Mouse (Mus musculus): ENCODE results near the gene Sertad1. TPM values are rescaled to one million over a fixed set of nuclear protein-coding genes. Genes with fewer than 3 reads are reported as not detected.

The Sertad1 gene
- polyA plus RNA-seq, 1 experiment from 2014 or later, result 24.3 TPM

GRCm38 (mm10) chr7:27510809-27511208 lies 24.1 kb downstream of the Sertad1 start:
- no peaks in the 10 kb centered on the region for H3K9me3 ChIP-seq (replicated peaks; ENCODE audit: control insufficient read depth, low read length)
- 85% methylated on average over 2 of the region's 2 CpGs for WGBS
- DNase-seq (ENCODE audit: low spot score), result no peak
- no peaks in the 10 kb centered on the region for H3K36me3 ChIP-seq (replicated peaks; ENCODE audit: control insufficient read depth, insufficient read depth, low read depth, low read length)
- no peaks in the 10 kb centered on the region for H3K27me3 ChIP-seq (ENCODE audit: control insufficient read depth, insufficient read depth, low read length)
- H3K27ac ChIP-seq (replicated peaks; ENCODE audit: low read depth, low read length), result no peak overlapping the region
- no peak overlapping the region for H3K9ac ChIP-seq (replicated peaks; ENCODE audit: low read length)
- no peak overlapping the region for H3K4me3 ChIP-seq (ENCODE audit: low read depth, low read length)
- no peak for ATAC-seq (replicated peaks; ENCODE audit: insufficient number of reproducible peaks, low FRiP score, low TSS enrichment, low read depth)
- H3K4me1 ChIP-seq (ENCODE audit: control insufficient read depth, insufficient read depth, low read length), result no peaks in the 10 kb centered on the region
- no peak overlapping the region for H3K4me2 ChIP-seq (ENCODE audit: low read depth, low read length)

- Histone ChIP-seq H3K36me3 (replicated peaks; ENCODE audit: control insufficient read depth, insufficient read depth, low read depth, low read length) (no peaks in the 10 kb centered on the region), H3K4me1 (ENCODE audit: control insufficient read depth, insufficient read depth, low read length) (no peaks in the 10 kb centered on the region), H3K27ac (replicated peaks; ENCODE audit: low read depth, low read length) (no peak overlapping the region), H3K27me3 (ENCODE audit: control insufficient read depth, insufficient read depth, low read length) (no peaks in the 10 kb centered on the region), H3K4me2 (ENCODE audit: low read depth, low read length) (no peak overlapping the region), H3K9me3 (replicated peaks; ENCODE audit: control insufficient read depth, low read length) (no peaks in the 10 kb centered on the region), H3K9ac (replicated peaks; ENCODE audit: low read length) (no peak overlapping the region), H3K4me3 (ENCODE audit: low read depth, low read length) (no peak overlapping the region)
- ATAC-seq (replicated peaks; ENCODE audit: insufficient number of reproducible peaks, low FRiP score, low TSS enrichment, low read depth) (0 out of 2 replicates have a peak, but pooled peaks have one; percentile 24), DNase-seq (ENCODE audit: low spot score) (no peak)
- 78% methylated on average over 9 of the region's 9 CpGs for WGBS
Observed at GRCm38 (mm10) chr7:27514961-27515360, 28.3 kb downstream of the Sertad1 start.

DNA sequence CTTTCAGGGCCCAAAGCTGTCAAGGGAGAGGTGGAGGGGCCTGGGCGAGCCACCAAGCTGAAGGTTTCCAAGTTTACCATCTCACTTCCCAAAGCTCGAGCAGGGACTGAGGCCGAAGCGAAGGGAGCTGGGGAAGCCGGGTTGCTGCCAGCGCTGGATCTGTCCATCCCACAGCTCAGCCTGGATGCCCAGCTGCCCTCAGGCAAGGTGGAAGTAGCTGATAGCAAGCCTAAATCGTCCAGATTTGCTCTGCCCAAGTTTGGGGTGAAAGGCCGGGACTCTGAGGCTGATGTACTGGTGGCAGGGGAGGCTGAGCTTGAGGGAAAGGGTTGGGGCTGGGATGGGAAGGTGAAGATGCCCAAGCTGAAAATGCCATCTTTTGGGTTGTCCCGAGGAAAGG lies 31.6 kb downstream of the Sertad1 start:
- no peak overlapping the region for H3K4me2 ChIP-seq (ENCODE audit: low read depth, low read length)
- WGBS, result 86% methylated on average over 9 of the region's 9 CpGs
- no peaks in the 10 kb centered on the region for H3K4me1 ChIP-seq (ENCODE audit: control insufficient read depth, insufficient read depth, low read length)
- no peak for ATAC-seq (replicated peaks; ENCODE audit: insufficient number of reproducible peaks, low FRiP score, low TSS enrichment, low read depth)
- DNase-seq (ENCODE audit: low spot score), result no peak
- H3K36me3 ChIP-seq (replicated peaks; ENCODE audit: control insufficient read depth, insufficient read depth, low read depth, low read length), result no peaks in the 10 kb centered on the region
- no peaks in the 10 kb centered on the region for H3K27me3 ChIP-seq (ENCODE audit: control insufficient read depth, insufficient read depth, low read length)
- H3K27ac ChIP-seq (replicated peaks; ENCODE audit: low read depth, low read length), result no peak overlapping the region
- no peaks in the 10 kb centered on the region for H3K9me3 ChIP-seq (replicated peaks; ENCODE audit: control insufficient read depth, low read length)
- H3K9ac ChIP-seq (replicated peaks; ENCODE audit: low read length), result no peak overlapping the region
- H3K4me3 ChIP-seq (ENCODE audit: low read depth, low read length), result no peak overlapping the region

DNA sequence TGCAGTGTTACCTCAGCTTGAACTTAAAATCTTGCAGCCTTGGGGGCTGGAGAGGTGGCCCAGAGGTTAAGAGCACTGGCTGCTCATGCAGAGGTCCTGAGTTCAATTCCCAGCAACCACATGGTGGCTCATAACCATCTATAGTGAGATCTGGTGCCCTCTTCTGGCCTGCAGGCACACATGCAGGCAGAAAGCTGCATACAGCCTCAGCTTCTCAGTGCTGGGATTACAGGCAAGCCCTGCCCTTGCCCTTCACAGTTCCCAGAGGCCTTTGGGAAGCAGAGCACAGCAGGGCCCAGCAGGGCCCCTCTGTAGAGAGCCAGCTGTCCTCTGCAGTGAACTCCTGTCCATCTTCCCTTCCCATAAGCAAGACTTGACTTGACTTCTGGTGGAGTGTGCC lies 33.4 kb downstream of the Sertad1 start:
- H3K4me1 ChIP-seq (ENCODE audit: control insufficient read depth, insufficient read depth, low read length), result no peaks in the 10 kb centered on the region
- H3K9ac ChIP-seq (replicated peaks; ENCODE audit: low read length), result no peak overlapping the region
- no peak overlapping the region for H3K27ac ChIP-seq (replicated peaks; ENCODE audit: low read depth, low read length)
- no peak for DNase-seq (ENCODE audit: low spot score)
- no peak overlapping the region for H3K4me3 ChIP-seq (ENCODE audit: low read depth, low read length)
- no peaks in the 10 kb centered on the region for H3K27me3 ChIP-seq (ENCODE audit: control insufficient read depth, insufficient read depth, low read length)
- no peaks in the 10 kb centered on the region for H3K36me3 ChIP-seq (replicated peaks; ENCODE audit: control insufficient read depth, insufficient read depth, low read depth, low read length)
- H3K9me3 ChIP-seq (replicated peaks; ENCODE audit: control insufficient read depth, low read length), result no peaks in the 10 kb centered on the region
- H3K4me2 ChIP-seq (ENCODE audit: low read depth, low read length), result no peak overlapping the region
- ATAC-seq (replicated peaks; ENCODE audit: insufficient number of reproducible peaks, low FRiP score, low TSS enrichment, low read depth), result no peak

DNA sequence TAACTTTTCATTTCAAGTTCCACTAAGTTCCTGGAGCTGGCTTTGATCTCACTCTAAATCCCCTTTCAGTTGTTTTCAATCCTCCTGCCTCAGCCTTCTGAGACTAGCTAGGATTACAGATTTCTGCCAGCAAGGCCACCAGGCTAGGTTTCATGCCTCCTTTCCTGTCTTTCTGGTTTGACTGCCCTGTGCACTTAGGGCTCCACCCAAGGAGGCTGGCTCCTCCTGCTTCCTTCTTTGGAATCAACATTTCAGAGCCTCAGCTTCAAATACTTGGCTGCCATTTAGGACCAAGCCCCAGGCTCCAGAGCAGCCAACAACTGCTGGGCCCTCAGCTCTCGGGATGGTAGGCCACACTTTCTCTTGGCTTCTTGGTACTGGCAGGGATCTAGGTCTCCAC lies 33.9 kb downstream of the Sertad1 start:
- no peak overlapping the region for H3K27ac ChIP-seq (replicated peaks; ENCODE audit: low read depth, low read length)
- 69% methylated on average over 1 of the region's 1 CpGs for WGBS
- no peaks in the 10 kb centered on the region for H3K36me3 ChIP-seq (replicated peaks; ENCODE audit: control insufficient read depth, insufficient read depth, low read depth, low read length)
- H3K27me3 ChIP-seq (ENCODE audit: control insufficient read depth, insufficient read depth, low read length), result no peaks in the 10 kb centered on the region
- DNase-seq (ENCODE audit: low spot score) (no peak), ATAC-seq (replicated peaks; ENCODE audit: insufficient number of reproducible peaks, low FRiP score, low TSS enrichment, low read depth) (no peak)
- H3K9me3 ChIP-seq (replicated peaks; ENCODE audit: control insufficient read depth, low read length), result no peaks in the 10 kb centered on the region
- H3K9ac ChIP-seq (replicated peaks; ENCODE audit: low read length), result no peak overlapping the region
- H3K4me2 ChIP-seq (ENCODE audit: low read depth, low read length), result no peak overlapping the region
- no peaks in the 10 kb centered on the region for H3K4me1 ChIP-seq (ENCODE audit: control insufficient read depth, insufficient read depth, low read length)
- no peak overlapping the region for H3K4me3 ChIP-seq (ENCODE audit: low read depth, low read length)

DNA sequence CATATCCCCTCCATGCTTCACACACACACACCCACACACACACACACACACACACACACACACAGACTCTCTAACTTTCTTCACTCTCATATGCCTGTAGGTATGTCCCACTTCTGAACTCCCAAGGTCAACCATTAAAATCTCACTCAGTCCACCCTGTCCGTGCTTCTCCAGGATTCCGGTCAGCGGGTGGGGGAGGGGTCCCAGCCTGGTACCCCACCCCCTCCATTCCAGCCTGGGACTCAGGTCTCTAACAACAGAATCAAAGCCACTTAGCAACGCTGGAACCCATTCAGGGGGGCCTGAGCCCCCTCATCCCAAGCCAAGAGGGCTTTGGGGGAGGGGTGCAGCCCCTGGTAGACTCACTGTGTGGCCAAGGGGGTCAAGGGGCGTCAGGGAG lies 36.3 kb downstream of the Sertad1 start, which contains the start of gene Hipk4:
Gene Hipk4, plus strand, starts transcription at position 301 of the 400 bp plus-strand sequence.
- Histone ChIP-seq H3K4me3 (ENCODE audit: low read depth, low read length) (no peak within 1 kb of the TSS), H3K36me3 (replicated peaks; ENCODE audit: control insufficient read depth, insufficient read depth, low read depth, low read length) (no peaks in the 10 kb centered on the region), H3K27me3 (ENCODE audit: control insufficient read depth, insufficient read depth, low read length) (no peaks in the 10 kb centered on the region), H3K4me1 (ENCODE audit: control insufficient read depth, insufficient read depth, low read length) (no peaks in the 10 kb centered on the region), H3K4me2 (ENCODE audit: low read depth, low read length) (no peak within 1 kb of the TSS), H3K27ac (replicated peaks; ENCODE audit: low read depth, low read length) (no peak within 1 kb of the TSS), H3K9me3 (replicated peaks; ENCODE audit: control insufficient read depth, low read length) (no peaks in the 10 kb centered on the region), H3K9ac (replicated peaks; ENCODE audit: low read length) (no peak within 1 kb of the TSS)
- DNase-seq (ENCODE audit: low spot score), result no peak
- 71% methylated on average over 5 of the region's 5 CpGs for WGBS
- ATAC-seq (replicated peaks; ENCODE audit: insufficient number of reproducible peaks, low FRiP score, low TSS enrichment, low read depth), result no peak

DNA sequence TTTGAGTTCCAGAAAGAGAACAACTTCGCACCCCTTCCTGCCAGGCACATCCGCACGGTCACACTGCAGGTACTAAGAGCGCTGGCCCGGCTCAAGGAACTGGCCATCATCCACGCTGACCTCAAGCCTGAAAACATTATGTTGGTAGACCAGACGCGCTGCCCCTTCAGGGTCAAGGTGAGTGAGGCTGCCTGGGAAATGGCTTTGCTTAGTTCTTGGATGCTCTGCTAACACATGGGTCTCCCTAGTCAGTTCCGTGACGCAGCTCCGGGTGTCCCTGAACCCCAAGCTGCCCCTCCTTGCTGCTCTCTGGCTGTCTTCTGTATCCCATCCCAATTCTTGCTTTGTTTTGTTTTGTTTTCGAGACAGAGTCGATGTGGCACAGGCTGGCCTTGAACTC lies 37.1 kb downstream of the Sertad1 start:
- ATAC-seq (replicated peaks; ENCODE audit: insufficient number of reproducible peaks, low FRiP score, low TSS enrichment, low read depth) (no peak), DNase-seq (ENCODE audit: low spot score) (no peak)
- H3K4me2 ChIP-seq (ENCODE audit: low read depth, low read length), result no peak overlapping the region
- H3K4me3 ChIP-seq (ENCODE audit: low read depth, low read length), result no peak overlapping the region
- H3K27ac ChIP-seq (replicated peaks; ENCODE audit: low read depth, low read length), result no peak overlapping the region
- no peaks in the 10 kb centered on the region for H3K4me1 ChIP-seq (ENCODE audit: control insufficient read depth, insufficient read depth, low read length)
- H3K9ac ChIP-seq (replicated peaks; ENCODE audit: low read length), result no peak overlapping the region
- H3K36me3 ChIP-seq (replicated peaks; ENCODE audit: control insufficient read depth, insufficient read depth, low read depth, low read length), result no peaks in the 10 kb centered on the region
- H3K9me3 ChIP-seq (replicated peaks; ENCODE audit: control insufficient read depth, low read length), result no peaks in the 10 kb centered on the region
- no peaks in the 10 kb centered on the region for H3K27me3 ChIP-seq (ENCODE audit: control insufficient read depth, insufficient read depth, low read length)
- 93% methylated on average over 13 of the region's 13 CpGs for WGBS

DNA sequence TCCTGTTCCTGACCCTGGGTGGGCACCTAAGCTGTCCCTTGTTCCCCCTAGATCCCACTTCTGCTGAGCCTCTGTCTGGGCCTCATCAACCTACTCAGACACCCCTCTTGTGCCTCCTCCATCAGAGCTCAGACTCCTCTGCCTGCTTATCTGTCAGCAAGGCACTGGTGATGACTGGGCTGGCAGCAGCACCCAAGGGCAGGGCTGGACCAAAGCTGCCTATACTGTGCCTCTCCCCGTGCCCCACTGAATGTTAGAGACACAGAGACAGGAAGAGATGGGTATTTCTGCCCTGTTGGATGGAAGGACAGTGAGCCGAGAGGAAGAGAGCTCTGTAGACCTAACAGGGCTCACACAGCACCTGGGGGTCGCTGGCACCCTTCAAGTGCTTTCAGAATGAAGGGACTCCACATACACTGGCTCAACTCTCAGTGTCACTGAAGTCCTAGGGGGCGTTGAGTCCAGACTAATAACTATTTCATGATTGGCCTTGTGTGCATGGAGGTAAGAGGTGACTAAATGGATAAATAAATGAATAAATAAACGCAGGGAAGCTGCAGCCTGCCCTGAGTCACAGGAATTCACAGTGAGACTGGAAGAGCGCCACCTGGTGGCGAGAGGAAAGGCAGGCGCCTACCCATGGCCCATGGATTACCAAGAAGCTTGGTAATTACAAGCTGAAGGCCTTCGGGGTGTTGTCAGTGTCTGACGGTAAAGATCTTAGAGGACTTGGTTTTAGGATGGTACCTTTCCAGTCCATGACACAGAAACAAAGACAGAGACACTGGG lies 39.5 kb downstream of the Sertad1 start:
- Histone ChIP-seq H3K9ac (replicated peaks; ENCODE audit: low read length) (no peak overlapping the region), H3K36me3 (replicated peaks; ENCODE audit: control insufficient read depth, insufficient read depth, low read depth, low read length) (no peaks in the 10 kb centered on the region), H3K4me3 (ENCODE audit: low read depth, low read length) (no peak overlapping the region), H3K27ac (replicated peaks; ENCODE audit: low read depth, low read length) (no peak overlapping the region), H3K4me1 (ENCODE audit: control insufficient read depth, insufficient read depth, low read length) (no peaks in the 10 kb centered on the region), H3K9me3 (replicated peaks; ENCODE audit: control insufficient read depth, low read length) (no peaks in the 10 kb centered on the region), H3K27me3 (ENCODE audit: control insufficient read depth, insufficient read depth, low read length) (no peaks in the 10 kb centered on the region), H3K4me2 (ENCODE audit: low read depth, low read length) (no peak overlapping the region)
- DNase-seq (ENCODE audit: low spot score), result peak; percentile 90
- peak; percentile 10; the same call in 1 of the 2 replicates for ATAC-seq (replicated peaks; ENCODE audit: insufficient number of reproducible peaks, low FRiP score, low TSS enrichment, low read depth)
- 31% methylated on average over 10 of the region's 10 CpGs for WGBS
